Mouse (Mus musculus): Measurements from ENCODE around the gene Pkib.

Pkib gene

GRCm38 (mm10) chr10:57741351-57741750, 109.6 kb downstream of the Pkib start:
- DNase-seq = no peak

- DNase-seq = no peak
Observed at GRCm38 (mm10) chr10:57743045-57743444, 111.3 kb downstream of the Pkib start.

GRCm38 (mm10) chr10:57743606-57744016, 111.8 kb downstream of the Pkib start:
- peak in 1 of 2 experiments; percentile 28 for DNase-seq

- no peak for DNase-seq
Observed at GRCm38 (mm10) chr10:57744128-57744765, 112.5 kb downstream of the Pkib start.

- no peak for DNase-seq
Observed at GRCm38 (mm10) chr10:57745452-57745851, 113.7 kb downstream of the Pkib start.

GRCm38 (mm10) chr10:57747127-57747526, 115.3 kb downstream of the Pkib start:
- no peak for DNase-seq

- DNase-seq = no peak
Observed at GRCm38 (mm10) chr10:57753343-57753742, 121.6 kb downstream of the Pkib start.

- DNase-seq = no peak
Observed at GRCm38 (mm10) chr10:57755201-57755736, 123.5 kb downstream of the Pkib start.

- DNase-seq = no peak
Observed at GRCm38 (mm10) chr10:57758999-57759398, 127.2 kb downstream of the Pkib start.

- no peak for DNase-seq
Observed at GRCm38 (mm10) chr10:57760694-57761093, 128.9 kb downstream of the Pkib start.

- DNase-seq = peak; percentile 20 to 65
Observed at GRCm38 (mm10) chr10:57763044-57763443, 131.3 kb downstream of the Pkib start.

GRCm38 (mm10) chr10:57783289-57784130, 151.7 kb downstream of the Pkib start:
- no peak for DNase-seq

GRCm38 (mm10) chr10:57784131-57784875, 152.5 kb downstream of the Pkib start:
- DNase-seq = peak; percentile 10 to 14

GRCm38 (mm10) chr10:57784876-57785150, 153.0 kb downstream of the Pkib start, which contains the start of gene Fabp7:
Gene Fabp7 (plus strand): TSS chr10:57784881.
- no peak for DNase-seq

GRCm38 (mm10) chr10:57785552-57785951, 153.8 kb downstream of the Pkib start:
- DNase-seq = no peak
